Mouse (Mus musculus): ENCODE data around the gene Fam217b. TPM values are rescaled to one million over a fixed set of nuclear protein-coding genes. Genes with fewer than 3 reads are reported as not detected.
A peak's percentile ranks its signal among the peaks of the same experiment; 100 is the strongest.

Gene Fam217b
- polyA plus RNA-seq (2015; fragmentation: Nextera tagmentation; extraction: Ambion mirVana), result 6.2 and 6.4 TPM in 2 replicates

GRCm38 (mm10) chr2:178414261-178415149, at the start of gene Fam217b, which contains the start of gene Ppp1r3d:
Fam217b (plus strand) TSS chr2:178414524.
Ppp1r3d (minus strand) TSS chr2:178414472.
- peaks cover 16% of the 10 kb centered on the region for H3K4me1 ChIP-seq (replicated peaks; ENCODE audit: control insufficient read depth, insufficient read depth, low read length)
- peak within 1 kb of the TSS; percentile 75 for H3K27ac ChIP-seq (ENCODE audit: low read length)
- no peaks in the 10 kb centered on the region for H3K9me3 ChIP-seq (ENCODE audit: control insufficient read depth, low read length)
- peak within 1 kb of the TSS; percentile 77 for H3K4me3 ChIP-seq (replicated peaks; ENCODE audit: low read length)
- H3K36me3 ChIP-seq (ENCODE audit: control insufficient read depth, insufficient read depth), result no peaks in the 10 kb centered on the region
- 0% methylated on average over 57 of the region's 74 CpGs for WGBS
- peak within 1 kb of the TSS; percentile 99 for H3K4me2 ChIP-seq (ENCODE audit: low read length)
- ATAC-seq, result peak; percentile 88
- peaks cover 6% of the 10 kb centered on the region for H3K27me3 ChIP-seq (replicated peaks; ENCODE audit: control insufficient read depth, insufficient read depth, low read length)
- H3K9ac ChIP-seq (replicated peaks; ENCODE audit: low read depth, low read length), result peak within 1 kb of the TSS; percentile 67

GRCm38 (mm10) chr2:178407053-178407815, 7.1 kb upstream of the Fam217b start, which contains the start of gene Sycp2:
Sycp2 (minus strand) TSS chr2:178407685.
- 88% methylated on average over 52 of the region's 52 CpGs for WGBS
- ATAC-seq, result no peak
- no peaks in the 10 kb centered on the region; the same call in 1 of the 2 replicates for H3K27me3 ChIP-seq (replicated peaks; ENCODE audit: control insufficient read depth, insufficient read depth, low read length)
- no peak within 1 kb of the TSS for H3K4me3 ChIP-seq (replicated peaks; ENCODE audit: low read length)
- no peak within 1 kb of the TSS for H3K27ac ChIP-seq (ENCODE audit: low read length)
- H3K4me2 ChIP-seq (ENCODE audit: low read length), result no peak within 1 kb of the TSS
- no peak within 1 kb of the TSS for H3K9ac ChIP-seq (replicated peaks; ENCODE audit: low read depth, low read length)
- H3K9me3 ChIP-seq (ENCODE audit: control insufficient read depth, low read length), result peaks cover 3% of the 10 kb centered on the region; the same call in 1 of the 2 replicates
- no peaks in the 10 kb centered on the region for H3K36me3 ChIP-seq (ENCODE audit: control insufficient read depth, insufficient read depth)
- no peaks in the 10 kb centered on the region for H3K4me1 ChIP-seq (replicated peaks; ENCODE audit: control insufficient read depth, insufficient read depth, low read length)

GRCm38 (mm10) chr2:178409024-178409423, 5.3 kb upstream of the Fam217b start:
- peaks cover 6% of the 10 kb centered on the region for H3K27me3 ChIP-seq (replicated peaks; ENCODE audit: control insufficient read depth, insufficient read depth, low read length)
- H3K4me3 ChIP-seq (replicated peaks; ENCODE audit: low read length), result no peak overlapping the region
- H3K4me2 ChIP-seq (ENCODE audit: low read length), result no peak overlapping the region
- H3K4me1 ChIP-seq (replicated peaks; ENCODE audit: control insufficient read depth, insufficient read depth, low read length), result peaks cover 7% of the 10 kb centered on the region
- no peak for ATAC-seq
- H3K9me3 ChIP-seq (ENCODE audit: control insufficient read depth, low read length), result peaks cover 3% of the 10 kb centered on the region; the same call in 1 of the 2 replicates
- no peaks in the 10 kb centered on the region for H3K36me3 ChIP-seq (ENCODE audit: control insufficient read depth, insufficient read depth)
- no peak overlapping the region for H3K9ac ChIP-seq (replicated peaks; ENCODE audit: low read depth, low read length)
- H3K27ac ChIP-seq (ENCODE audit: low read length), result no peak overlapping the region
- 59% methylated on average over 1 of the region's 1 CpGs for WGBS

- no peak overlapping the region for H3K4me2 ChIP-seq (ENCODE audit: low read length)
- no peak overlapping the region for H3K9ac ChIP-seq (replicated peaks; ENCODE audit: low read depth, low read length)
- peaks cover 6% of the 10 kb centered on the region for H3K27me3 ChIP-seq (replicated peaks; ENCODE audit: control insufficient read depth, insufficient read depth, low read length)
- 81% methylated on average over 6 of the region's 6 CpGs for WGBS
- peaks cover 15% of the 10 kb centered on the region for H3K4me1 ChIP-seq (replicated peaks; ENCODE audit: control insufficient read depth, insufficient read depth, low read length)
- no peak overlapping the region for H3K27ac ChIP-seq (ENCODE audit: low read length)
- H3K36me3 ChIP-seq (ENCODE audit: control insufficient read depth, insufficient read depth), result no peaks in the 10 kb centered on the region
- no peak overlapping the region for H3K4me3 ChIP-seq (replicated peaks; ENCODE audit: low read length)
- ATAC-seq, result no peak
- peaks cover 3% of the 10 kb centered on the region; the same call in 1 of the 2 replicates for H3K9me3 ChIP-seq (ENCODE audit: control insufficient read depth, low read length)
Measured at GRCm38 (mm10) chr2:178410286-178410685, 4.0 kb upstream of the Fam217b start.

- Histone ChIP-seq H3K4me3 (replicated peaks; ENCODE audit: low read length) (no peak overlapping the region), H3K9ac (replicated peaks; ENCODE audit: low read depth, low read length) (no peak overlapping the region), H3K4me1 (replicated peaks; ENCODE audit: control insufficient read depth, insufficient read depth, low read length) (peaks cover 16% of the 10 kb centered on the region), H3K27ac (ENCODE audit: low read length) (no peak overlapping the region), H3K36me3 (ENCODE audit: control insufficient read depth, insufficient read depth) (no peaks in the 10 kb centered on the region), H3K9me3 (ENCODE audit: control insufficient read depth, low read length) (no peaks in the 10 kb centered on the region), H3K4me2 (ENCODE audit: low read length) (no peak overlapping the region), H3K27me3 (replicated peaks; ENCODE audit: control insufficient read depth, insufficient read depth, low read length) (peaks cover 6% of the 10 kb centered on the region)
- no peak for ATAC-seq
- 83% methylated on average over 6 of the region's 6 CpGs for WGBS
Measured at GRCm38 (mm10) chr2:178412598-178412997, 1.7 kb upstream of the Fam217b start.

- Histone ChIP-seq H3K27me3 (replicated peaks; ENCODE audit: control insufficient read depth, insufficient read depth, low read length) (peaks cover 6% of the 10 kb centered on the region), H3K4me1 (replicated peaks; ENCODE audit: control insufficient read depth, insufficient read depth, low read length) (peaks cover 16% of the 10 kb centered on the region), H3K27ac (ENCODE audit: low read length) (no peak overlapping the region), H3K9ac (replicated peaks; ENCODE audit: low read depth, low read length) (peak overlapping the region; percentile 67; the same call in 1 of the 2 replicates), H3K9me3 (ENCODE audit: control insufficient read depth, low read length) (no peaks in the 10 kb centered on the region), H3K4me2 (ENCODE audit: low read length) (peak overlapping the region; percentile 99), H3K36me3 (ENCODE audit: control insufficient read depth, insufficient read depth) (no peaks in the 10 kb centered on the region), H3K4me3 (replicated peaks; ENCODE audit: low read length) (peak overlapping the region; percentile 77)
- ATAC-seq, result no peak
- WGBS, result 62% methylated on average over 13 of the region's 13 CpGs
Measured at GRCm38 (mm10) chr2:178413081-178413480, 1.2 kb upstream of the Fam217b start.

- H3K27ac ChIP-seq (ENCODE audit: low read length), result no peak overlapping the region
- WGBS, result 14% methylated on average over 75 of the region's 75 CpGs
- no peaks in the 10 kb centered on the region for H3K9me3 ChIP-seq (ENCODE audit: control insufficient read depth, low read length)
Measured at GRCm38 (mm10) chr2:178413481-178414260, 653 bp upstream of the Fam217b start.

GRCm38 (mm10) chr2:178415150-178415448, 775 bp downstream of the Fam217b start:
- Histone ChIP-seq H3K36me3 (ENCODE audit: control insufficient read depth, insufficient read depth) (no peaks in the 10 kb centered on the region), H3K9ac (replicated peaks; ENCODE audit: low read depth, low read length) (peak overlapping the region; percentile 67), H3K4me2 (ENCODE audit: low read length) (peak overlapping the region; percentile 99), H3K9me3 (ENCODE audit: control insufficient read depth, low read length) (no peaks in the 10 kb centered on the region), H3K4me1 (replicated peaks; ENCODE audit: control insufficient read depth, insufficient read depth, low read length) (peaks cover 16% of the 10 kb centered on the region), H3K27me3 (replicated peaks; ENCODE audit: control insufficient read depth, insufficient read depth, low read length) (peaks cover 6% of the 10 kb centered on the region), H3K4me3 (replicated peaks; ENCODE audit: low read length) (peak overlapping the region; percentile 77), H3K27ac (ENCODE audit: low read length) (0 out of 2 replicates have a peak overlapping the region, but pooled peaks have one; percentile 75)
- ATAC-seq, result no peak; the same call in 1 of the 2 replicates
- WGBS, result 28% methylated on average over 3 of the region's 3 CpGs

More at GRCm38 (mm10) chr2:178413481-178414260, 653 bp upstream of the Fam217b start:
- no peaks in the 10 kb centered on the region for H3K36me3 ChIP-seq (ENCODE audit: control insufficient read depth, insufficient read depth)
- peak; percentile 7 for ATAC-seq
- peak overlapping the region; percentile 77 for H3K4me3 ChIP-seq (replicated peaks; ENCODE audit: low read length)
- peaks cover 6% of the 10 kb centered on the region for H3K27me3 ChIP-seq (replicated peaks; ENCODE audit: control insufficient read depth, insufficient read depth, low read length)
- peaks cover 16% of the 10 kb centered on the region for H3K4me1 ChIP-seq (replicated peaks; ENCODE audit: control insufficient read depth, insufficient read depth, low read length)
- H3K9ac ChIP-seq (replicated peaks; ENCODE audit: low read depth, low read length), result peak overlapping the region; percentile 67
- H3K4me2 ChIP-seq (ENCODE audit: low read length), result peak overlapping the region; percentile 99
